Mouse (Mus musculus): ENCODE results near the gene Ccdc70.

- no peak for TF ChIP-seq CTCF (IDR thresholded peaks at IDR 0.05; ENCODE audit: low read depth)
- TF ChIP-seq EP300 (optimal IDR thresholded peaks at IDR 0.05): no peak
Measured at GRCm38 (mm10) chr8:21969475-21969874, at the start of gene Ccdc70.
